Mouse (Mus musculus) heart, postnatal 0 days (tissue): ENCODE measurements at regions not wholly inside any gene's neighbourhood (a gene's known extent, or its start where the extent isn't known, plus 50 kb on each side); places are given as distances from the start of the nearest gene placed in this dataset.

ENCODE experiments used
- CTCF ChIP-seq: IDR thresholded peaks from 2 replicates; pipeline ENCODE4 v1.5.1; 2016; ENCODE audit warnings: antibody characterized with exemption, control low read depth, low read depth
- EP300 ChIP-seq: IDR thresholded peaks from 2 replicates; pipeline ENCODE4 v1.6.1; 2016; ENCODE audit warnings: antibody characterized with exemption, low read depth

DNA sequence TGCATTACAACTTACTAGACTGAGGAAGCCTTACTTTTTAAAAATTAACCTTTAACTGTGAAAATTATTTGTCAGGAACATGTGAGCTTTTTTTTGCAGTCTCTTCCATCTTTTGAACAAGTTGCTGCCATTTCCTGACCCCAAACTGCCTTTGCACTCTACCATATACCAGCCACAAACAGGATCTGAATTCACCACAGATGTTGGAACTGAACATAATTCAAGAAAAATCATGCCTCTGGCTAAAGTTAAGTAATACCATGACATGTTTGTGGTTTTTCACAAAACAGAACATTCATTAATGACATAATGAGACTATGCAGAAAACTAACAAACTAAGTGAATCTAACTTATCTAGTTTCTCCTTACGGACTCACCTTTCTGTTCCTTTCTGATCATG, 67.8 kb downstream of the Ch25h start:
- no peak for TF ChIP-seq CTCF
- TF ChIP-seq EP300, result no peak
